Comparison of ENCODE assay signal across 10 mouse cellular contexts in the genomic region with DNA sequence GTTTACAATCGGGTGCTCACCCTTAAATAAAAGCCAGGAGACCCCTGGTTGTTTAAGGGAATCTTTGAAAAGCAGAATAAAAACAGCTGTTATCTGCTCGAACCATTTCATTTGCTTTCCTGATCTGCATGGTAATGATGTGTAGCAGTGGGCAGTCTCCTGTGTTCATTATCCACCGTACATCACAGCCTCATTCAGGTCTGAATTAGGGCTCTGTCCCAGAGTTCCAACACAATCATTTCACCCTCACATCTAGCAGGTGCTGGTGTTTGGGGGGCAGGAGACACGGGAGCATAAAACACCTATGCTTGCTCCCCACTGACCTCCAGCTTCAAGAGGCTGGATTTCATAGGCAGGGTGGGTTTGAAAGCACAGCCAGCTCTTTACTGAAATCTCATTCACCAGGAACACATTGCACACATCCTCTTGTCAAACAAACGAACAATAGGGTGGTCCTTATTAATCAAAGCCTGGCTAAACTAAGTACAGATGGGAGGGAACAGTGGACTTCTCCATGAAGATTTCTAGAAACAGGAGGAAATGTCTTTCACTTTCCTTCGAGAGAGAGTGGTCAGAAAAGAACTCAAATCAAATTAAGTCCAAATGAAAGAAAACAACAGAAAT.
DNase-seq lines count a peak whose midpoint lies in the region; ATAC-seq and TF ChIP-seq lines count a peak whose summit lies in the region.
"Had no signal": no experiment of that assay in that cellular context is flagged by ENCODE, and none has a peak within 500 bp of the region (broad histone marks: within the 10 kb centered on the region; RNA-seq: fewer than 3 reads in every experiment).

No protein-coding gene starts in this region.

- peak overlapping the region; percentile 6; the same call in 1 of the 2 replicates for H3K4me2 ChIP-seq in heart, embryonic 16.5 days (ENCODE audit: low read depth, low read length)
- peak overlapping the region; percentile 48 for H3K4me2 ChIP-seq in forebrain, embryonic 13.5 days
- H3K4me2 ChIP-seq in lung, embryonic 14.5 days = peak overlapping the region; percentile 7; the same call in 1 of the 2 replicates
- H3K4me2 ChIP-seq in neural tube, embryonic 13.5 days = peak overlapping the region; percentile 41
- H3K4me2 ChIP-seq: liver, embryonic 13.5 days had no signal

- no peaks in the 10 kb centered on the region for H3K9me3 ChIP-seq in heart, embryonic 16.5 days (replicated peaks; ENCODE audit: control insufficient read depth, low read length)
- H3K9me3 ChIP-seq in forebrain, embryonic 13.5 days (replicated peaks) = no peaks in the 10 kb centered on the region
- no peaks in the 10 kb centered on the region for H3K9me3 ChIP-seq in lung, embryonic 14.5 days (ENCODE audit: low read depth, low read length)
- H3K9me3 ChIP-seq in neural tube, embryonic 13.5 days = no peaks in the 10 kb centered on the region
- H3K9me3 ChIP-seq: liver, embryonic 13.5 days had no signal

- peaks cover 21% of the 10 kb centered on the region for H3K4me1 ChIP-seq in heart, embryonic 16.5 days (ENCODE audit: control insufficient read depth, insufficient read depth, low read length)
- peaks cover 29% of the 10 kb centered on the region for H3K4me1 ChIP-seq in forebrain, embryonic 13.5 days
- H3K4me1 ChIP-seq in lung, embryonic 14.5 days (ENCODE audit: insufficient read depth) = no peaks in the 10 kb centered on the region
- H3K4me1 ChIP-seq in neural tube, embryonic 13.5 days (replicated peaks) = peaks cover 22% of the 10 kb centered on the region
- H3K4me1 ChIP-seq: liver, embryonic 13.5 days had no signal

- H3K4me3 ChIP-seq in heart, embryonic 16.5 days (ENCODE audit: low read length) = no peak overlapping the region
- H3K4me3 ChIP-seq in forebrain, embryonic 13.5 days = peak overlapping the region; percentile 15; the same call in 1 of the 2 replicates
- H3K4me3 ChIP-seq in lung, embryonic 14.5 days (ENCODE audit: low read depth, low read length) = no peak overlapping the region
- 0 out of 2 replicates have a peak overlapping the region, but pooled peaks have one; percentile 3 for H3K4me3 ChIP-seq in neural tube, embryonic 13.5 days
- H3K4me3 ChIP-seq: liver, embryonic 13.5 days had no signal

- H3K9ac ChIP-seq in heart, embryonic 16.5 days (ENCODE audit: low read length) = no peak overlapping the region
- no peak overlapping the region for H3K9ac ChIP-seq in forebrain, embryonic 13.5 days
- no peak overlapping the region; the same call in 1 of the 2 replicates for H3K9ac ChIP-seq in lung, embryonic 14.5 days
- H3K9ac ChIP-seq in neural tube, embryonic 13.5 days = no peak overlapping the region
- H3K9ac ChIP-seq: liver, embryonic 13.5 days had no signal

- no peaks in the 10 kb centered on the region for H3K27me3 ChIP-seq in heart, embryonic 16.5 days (ENCODE audit: control insufficient read depth, insufficient read depth, low read length)
- H3K27me3 ChIP-seq in forebrain, embryonic 13.5 days = no peaks in the 10 kb centered on the region
- no peaks in the 10 kb centered on the region for H3K27me3 ChIP-seq in lung, embryonic 14.5 days (ENCODE audit: insufficient read depth, low read length)
- H3K27me3 ChIP-seq in neural tube, embryonic 13.5 days = no peaks in the 10 kb centered on the region
- H3K27me3 ChIP-seq: liver, embryonic 13.5 days had no signal

- peak overlapping the region; percentile 66 for H3K27ac ChIP-seq in heart, embryonic 16.5 days (ENCODE audit: low read length)
- peak overlapping the region; percentile 11; the same call in 1 of the 2 replicates for H3K27ac ChIP-seq in forebrain, embryonic 13.5 days
- H3K27ac ChIP-seq in lung, embryonic 14.5 days (ENCODE audit: low read depth) = no peak overlapping the region
- peak overlapping the region; percentile 79 for H3K27ac ChIP-seq in neural tube, embryonic 13.5 days (replicated peaks)
- H3K27ac ChIP-seq: liver, embryonic 13.5 days had no signal

- H3K36me3 ChIP-seq in heart, embryonic 16.5 days (ENCODE audit: control insufficient read depth, insufficient read depth) = no peaks in the 10 kb centered on the region
- no peaks in the 10 kb centered on the region for H3K36me3 ChIP-seq in forebrain, embryonic 13.5 days (ENCODE audit: poor library complexity, severe bottlenecking)
- H3K36me3 ChIP-seq in lung, embryonic 14.5 days (ENCODE audit: insufficient read depth) = no peaks in the 10 kb centered on the region
- H3K36me3 ChIP-seq in neural tube, embryonic 13.5 days = no peaks in the 10 kb centered on the region
- H3K36me3 ChIP-seq: liver, embryonic 13.5 days had no signal

- WGBS in heart, embryonic 16.5 days = 50% methylated on average over 6 of the region's 6 CpGs
- 10% methylated on average over 6 of the region's 6 CpGs for WGBS in forebrain, embryonic 13.5 days
- WGBS in lung, embryonic 14.5 days = 28% methylated on average over 6 of the region's 6 CpGs
- 22% methylated on average over 6 of the region's 6 CpGs for WGBS in neural tube, embryonic 13.5 days

- TF ChIP-seq CTCF in lung, embryonic 14.5 days (IDR thresholded peaks at IDR 0.05; ENCODE audit: low read depth) = no peak

- no peak for ATAC-seq in heart, embryonic 16.5 days (replicated peaks; ENCODE audit: extremely low read depth, insufficient read depth, low FRiP score)
- ATAC-seq in forebrain, embryonic 13.5 days = peak; percentile 72
- peak; percentile 52; the same call in 1 of the 2 replicates for ATAC-seq in lung, embryonic 14.5 days (ENCODE audit: insufficient read depth)
- ATAC-seq in neural tube, embryonic 13.5 days (ENCODE audit: low read depth) = peak; percentile 79

- DNase-seq in heart, postnatal 10 days = no peak
- DNase-seq in lung, embryonic 14.5 days = peak; percentile 56
- DNase-seq in spleen, adult 18-20 months = no peak
- no peak for DNase-seq in frontal cortex, adult 2 months (ENCODE audit: extremely low spot score in 1 of 2, low spot score in 1 of 2)
- DNase-seq in left cerebral cortex, adult 18-20 months (ENCODE audit: low spot score in 2 of 2) = no peak
- DNase-seq: kidney, postnatal 10 days; liver, embryonic 13.5 days had no signal

- intact Hi-C loops in heart, postnatal 10 days (cut with DNase I) = no loop called here

Comparison
In these comparisons a context has a peak if more than half of its experiments do, and no peak if none do; other contexts are left out.
1. H3K4me3 ChIP-seq: peak in forebrain, embryonic 13.5 days (single experiment) and neural tube, embryonic 13.5 days (single experiment); none in heart, embryonic 16.5 days (single experiment) and lung, embryonic 14.5 days (single experiment).
2. Peak in every context shown above with its lines, with median percentiles within 50 percentile points of each other: H3K4me2 ChIP-seq.